Mouse (Mus musculus) brown adipose tissue, adult 24 weeks (tissue): Measurements from ENCODE around the gene Tmcc1. TPM values are rescaled to one million over a fixed set of nuclear protein-coding genes. Genes with fewer than 3 reads are reported as not detected.

Experiments used
- H3K27ac ChIP-seq: fragments of 200-500 bp; replicated peaks from 2 replicates; pipeline ENCODE4 v1.5.1; 2012; ENCODE audit warnings: low read depth, mild to moderate bottlenecking, low read length
- H3K4me1 ChIP-seq: fragments of 200-500 bp; 2 replicates; pipeline ENCODE4 v1.6.1; 2012; ENCODE audit warnings: low read length, mixed read lengths; ENCODE audit not compliant: control insufficient read depth, insufficient read depth, insufficient read length
- H3K4me3 ChIP-seq: fragments of 200-500 bp; 2 replicates; pipeline ENCODE4 v1.5.1; 2012; ENCODE audit warnings: low read depth, mild to moderate bottlenecking, low read length, moderate library complexity; ENCODE audit not compliant: insufficient read depth
- polyA plus RNA-seq: library from polyadenylated mRNA; stranded (reverse); fragments of >200 nt; gene quantifications from 2 replicates; pipeline ENCODE4 v1.2.4, GENCODE M21; 2012; ENCODE audit not compliant: missing spikeins, insufficient read depth, insufficient read length

The Tmcc1 gene
- polyA plus RNA-seq, 1 experiment: 10.9 TPM

DNA sequence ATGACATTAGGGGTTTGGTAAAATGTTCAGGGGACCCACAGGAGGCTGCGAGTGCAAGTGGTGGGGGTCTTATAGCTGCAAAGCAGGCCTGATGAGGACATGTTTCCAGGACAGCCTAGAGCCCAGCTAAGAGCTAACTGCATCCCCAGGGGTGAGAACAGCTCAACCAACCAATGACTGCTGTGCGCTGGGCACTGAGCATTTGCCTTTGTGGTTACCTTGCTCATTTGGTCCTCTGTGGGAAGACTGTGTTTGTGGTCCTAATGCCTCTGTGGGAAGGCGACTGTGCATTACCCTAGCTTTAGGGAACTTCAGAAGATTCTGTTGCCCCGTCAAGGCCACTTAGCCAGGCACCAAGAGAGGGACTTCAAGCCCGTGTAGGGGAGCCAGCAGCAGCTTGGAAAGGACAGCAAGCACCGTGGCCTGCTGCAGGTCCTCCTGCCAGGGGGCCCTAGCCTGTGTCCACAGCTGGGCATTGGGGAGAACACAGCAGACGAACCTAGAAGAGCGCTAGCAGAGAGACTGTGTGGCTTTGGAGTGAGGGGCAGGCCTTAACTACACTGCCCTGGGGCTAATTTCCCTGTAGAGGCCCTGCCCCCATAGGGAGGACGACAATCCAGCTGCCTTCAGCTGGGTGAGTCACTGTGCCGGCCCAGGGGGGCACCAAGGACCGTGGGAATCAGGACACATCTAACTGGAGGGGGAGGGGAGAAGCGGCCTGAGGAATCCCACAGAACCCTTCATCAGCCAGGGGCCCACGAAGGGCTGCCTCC lies 202.0 kb downstream of the Tmcc1 start:
- H3K4me3 ChIP-seq: peak overlapping the region; percentile 75
- H3K27ac ChIP-seq: peak overlapping the region; percentile 79
- peaks cover 42% of the 10 kb centered on the region for H3K4me1 ChIP-seq

GRCm38 (mm10) chr6:115990479-115990878 lies 202.8 kb downstream of the Tmcc1 start:
- peak overlapping the region; percentile 79 for H3K27ac ChIP-seq
- peaks cover 42% of the 10 kb centered on the region for H3K4me1 ChIP-seq
- H3K4me3 ChIP-seq: peak overlapping the region; percentile 75

GRCm38 (mm10) chr6:115990056-115990455 lies 203.2 kb downstream of the Tmcc1 start:
- peak overlapping the region; percentile 75 for H3K4me3 ChIP-seq
- H3K27ac ChIP-seq: peak overlapping the region; percentile 79
- H3K4me1 ChIP-seq: peaks cover 44% of the 10 kb centered on the region

DNA sequence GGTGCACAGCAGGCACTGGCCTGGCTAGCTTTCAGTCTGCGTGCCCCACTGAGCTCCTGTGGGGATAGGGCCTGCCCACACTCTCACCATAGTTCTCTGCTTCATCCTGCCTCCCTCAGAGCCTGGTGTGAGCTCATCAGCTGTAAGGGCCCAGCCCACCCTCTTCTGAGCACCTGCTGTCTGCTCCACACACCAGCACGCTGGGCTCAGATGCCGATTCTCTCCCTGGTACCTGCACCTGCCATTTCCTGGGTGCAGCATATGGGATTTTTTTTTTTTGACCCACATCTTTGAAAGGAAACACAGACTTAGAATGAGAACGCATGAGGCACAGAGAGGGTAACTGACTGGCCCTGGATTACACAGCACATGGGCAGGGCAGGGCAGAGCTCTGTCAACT lies 203.7 kb downstream of the Tmcc1 start:
- Histone ChIP-seq H3K27ac (peak overlapping the region; percentile 4), H3K4me3 (peak overlapping the region; percentile 75), H3K4me1 (peaks cover 48% of the 10 kb centered on the region)

DNA sequence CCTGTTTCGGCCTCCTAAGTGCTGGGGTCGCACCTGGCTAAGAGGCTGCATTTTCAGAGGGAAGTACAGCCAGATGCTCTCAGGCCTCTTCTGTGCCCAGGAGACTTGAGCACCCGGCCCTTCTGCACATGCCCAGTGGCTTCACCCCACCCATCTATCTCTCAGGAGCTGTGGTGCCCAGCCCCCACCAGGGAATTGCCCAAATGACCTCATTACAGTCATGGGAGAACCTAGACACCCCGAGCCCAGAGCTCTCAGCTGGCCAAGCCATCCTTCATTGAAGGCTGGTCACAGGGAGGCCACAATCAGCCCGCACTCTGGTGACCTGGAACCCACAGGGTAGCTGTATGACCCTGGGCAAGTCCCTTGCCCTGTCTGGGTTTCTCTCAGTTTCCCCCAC lies 204.3 kb downstream of the Tmcc1 start:
- H3K27ac ChIP-seq: peak overlapping the region; percentile 4; the same call in 1 of the 2 replicates
- H3K4me3 ChIP-seq: peak overlapping the region; percentile 75
- peaks cover 52% of the 10 kb centered on the region for H3K4me1 ChIP-seq

DNA sequence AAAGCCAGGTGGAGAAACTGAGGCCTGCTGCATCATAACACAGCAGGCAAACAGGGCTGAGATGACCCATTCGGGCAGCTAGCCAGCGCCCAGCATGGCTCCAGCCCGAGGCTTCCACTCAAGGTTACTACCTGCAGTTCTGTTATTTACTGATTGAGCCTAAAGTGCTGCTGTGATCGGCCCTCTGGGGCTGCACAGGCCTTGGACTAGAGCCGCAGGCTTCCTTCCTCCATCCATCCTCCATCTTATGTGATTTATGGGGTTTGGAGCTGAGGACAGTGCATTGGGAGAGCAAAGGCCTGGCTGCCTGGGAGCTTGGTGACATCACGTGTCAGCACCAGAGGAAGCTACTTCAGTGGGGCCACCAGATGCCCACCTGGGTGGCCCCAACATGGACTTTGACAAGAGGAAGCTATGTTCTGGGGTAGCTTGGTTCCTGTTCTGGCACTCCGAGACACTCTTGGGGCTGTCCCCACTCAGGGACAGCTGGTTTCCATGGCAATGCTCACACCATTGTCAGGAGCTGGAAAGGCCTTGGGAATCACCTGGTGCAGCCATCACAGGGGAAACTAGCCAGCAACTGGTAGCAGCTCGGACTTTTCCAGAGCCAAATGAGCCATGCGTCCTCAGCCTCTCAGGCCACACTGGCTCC lies 206.1 kb downstream of the Tmcc1 start:
- H3K4me1 ChIP-seq: peaks cover 61% of the 10 kb centered on the region
- H3K4me3 ChIP-seq: peak overlapping the region; percentile 9; the same call in 1 of the 2 replicates

DNA sequence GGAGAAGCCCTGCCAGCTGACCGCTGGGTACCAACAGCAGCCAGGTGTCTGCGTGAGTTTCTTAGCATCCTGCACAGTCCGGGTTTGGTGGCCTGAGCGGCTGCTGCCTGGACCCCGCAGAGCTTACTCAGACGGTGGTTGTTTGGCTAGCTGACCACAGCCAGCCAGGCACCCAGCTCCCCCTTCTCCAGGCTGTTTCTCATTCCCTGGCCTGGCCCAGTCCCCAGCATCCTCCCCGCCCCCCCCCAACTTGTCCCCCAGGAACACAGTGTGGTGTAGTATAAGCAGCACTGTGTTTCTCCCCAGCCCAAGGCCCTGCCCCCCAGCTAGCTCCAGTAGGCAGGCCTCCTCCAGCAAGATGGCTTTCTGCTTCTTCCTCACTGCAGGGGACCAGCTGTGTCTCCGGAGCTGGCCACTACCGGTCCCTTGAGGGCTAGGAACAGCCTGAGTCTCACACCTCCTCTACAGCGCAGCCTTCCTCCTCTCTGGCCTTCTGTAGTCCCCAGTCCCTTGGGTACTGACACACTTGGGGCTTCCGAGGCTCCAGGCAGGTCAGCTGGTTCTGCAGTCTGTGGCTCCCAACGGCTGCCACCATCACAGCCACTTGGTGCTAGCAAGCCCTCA lies 206.7 kb downstream of the Tmcc1 start:
- Histone ChIP-seq H3K4me1 (peaks cover 61% of the 10 kb centered on the region), H3K27ac (peak overlapping the region; percentile 14; the same call in 1 of the 2 replicates), H3K4me3 (peak overlapping the region; percentile 15; the same call in 1 of the 2 replicates)

More for the DNA sequence above, 206.1 kb downstream of the Tmcc1 start:
- H3K27ac ChIP-seq: 0 out of 2 replicates have a peak overlapping the region, but pooled peaks have one; percentile 14

- H3K4me1 ChIP-seq: peaks cover 59% of the 10 kb centered on the region
- H3K4me3 ChIP-seq: 0 out of 2 replicates have a peak overlapping the region, but pooled peaks have one; percentile 8
- H3K27ac ChIP-seq: no peak overlapping the region
Observed at GRCm38 (mm10) chr6:115985622-115986021, 207.7 kb downstream of the Tmcc1 start.

- Histone ChIP-seq H3K4me1 (peaks cover 56% of the 10 kb centered on the region), H3K27ac (no peak overlapping the region; the same call in 1 of the 2 replicates), H3K4me3 (no peak overlapping the region)
Observed at GRCm38 (mm10) chr6:115984580-115984979, 208.7 kb downstream of the Tmcc1 start.

DNA sequence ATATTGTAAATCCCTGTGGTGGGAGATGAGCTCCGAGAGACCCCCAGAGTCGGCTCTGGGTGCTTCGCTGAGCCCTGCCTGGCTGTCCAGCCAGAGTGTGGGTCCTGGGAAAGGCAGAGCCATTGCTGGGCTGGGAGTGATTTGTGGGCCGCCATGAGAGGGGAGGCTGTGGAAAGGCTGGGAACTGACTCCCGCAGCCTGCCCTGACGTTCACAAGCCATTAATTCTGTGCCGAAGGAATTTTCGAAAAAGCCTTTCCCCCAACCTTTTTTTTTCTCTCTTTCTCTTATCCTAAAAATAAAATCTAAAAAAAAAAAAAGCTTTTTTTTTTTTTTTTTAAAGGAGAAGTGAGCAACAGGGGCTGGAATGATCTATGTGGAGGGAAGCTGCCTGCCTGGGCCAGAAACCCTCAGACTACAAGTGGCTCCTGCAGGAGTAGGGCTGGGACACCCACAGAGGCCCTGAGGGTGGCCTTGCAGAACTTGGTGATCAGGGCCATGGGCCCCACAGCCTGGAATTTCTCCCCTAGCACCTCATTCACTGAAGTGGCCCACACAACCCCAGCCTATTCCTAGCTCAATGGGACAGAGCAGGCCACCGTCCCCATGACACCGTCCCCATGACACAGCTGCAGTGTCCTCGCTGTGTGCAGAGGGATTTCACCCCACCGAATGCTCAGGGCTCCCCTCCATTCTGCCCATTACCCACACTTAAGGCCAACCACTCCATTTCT lies 209.8 kb downstream of the Tmcc1 start:
- Histone ChIP-seq H3K4me1 (peaks cover 47% of the 10 kb centered on the region), H3K27ac (peak overlapping the region; percentile 15), H3K4me3 (no peak overlapping the region)

- H3K27ac ChIP-seq: peak overlapping the region; percentile 15
- peaks cover 44% of the 10 kb centered on the region for H3K4me1 ChIP-seq
- no peak overlapping the region for H3K4me3 ChIP-seq
Observed at GRCm38 (mm10) chr6:115982889-115983288, 210.4 kb downstream of the Tmcc1 start.

GRCm38 (mm10) chr6:115978596-115978995 lies 214.7 kb downstream of the Tmcc1 start:
- Histone ChIP-seq H3K4me1 (peaks cover 12% of the 10 kb centered on the region), H3K27ac (no peak overlapping the region), H3K4me3 (no peak overlapping the region)

- Histone ChIP-seq H3K4me1 (peaks cover 10% of the 10 kb centered on the region; the same call in 1 of the 2 replicates), H3K4me3 (no peak overlapping the region), H3K27ac (no peak overlapping the region)
Observed at GRCm38 (mm10) chr6:115977810-115978209, 215.5 kb downstream of the Tmcc1 start.

GRCm38 (mm10) chr6:115975606-115976005 lies 217.7 kb downstream of the Tmcc1 start:
- no peak overlapping the region for H3K4me3 ChIP-seq
- H3K4me1 ChIP-seq: peaks cover 23% of the 10 kb centered on the region
- H3K27ac ChIP-seq: no peak overlapping the region
